Mouse (Mus musculus): Measurements from ENCODE around the gene BC004004. TPM values are rescaled to one million over a fixed set of nuclear protein-coding genes. Genes with fewer than 3 reads are reported as not detected.

The BC004004 gene
- 42.1 and 44.6 TPM in 2 replicates for polyA plus RNA-seq (2012; rRNA removed)

DNA sequence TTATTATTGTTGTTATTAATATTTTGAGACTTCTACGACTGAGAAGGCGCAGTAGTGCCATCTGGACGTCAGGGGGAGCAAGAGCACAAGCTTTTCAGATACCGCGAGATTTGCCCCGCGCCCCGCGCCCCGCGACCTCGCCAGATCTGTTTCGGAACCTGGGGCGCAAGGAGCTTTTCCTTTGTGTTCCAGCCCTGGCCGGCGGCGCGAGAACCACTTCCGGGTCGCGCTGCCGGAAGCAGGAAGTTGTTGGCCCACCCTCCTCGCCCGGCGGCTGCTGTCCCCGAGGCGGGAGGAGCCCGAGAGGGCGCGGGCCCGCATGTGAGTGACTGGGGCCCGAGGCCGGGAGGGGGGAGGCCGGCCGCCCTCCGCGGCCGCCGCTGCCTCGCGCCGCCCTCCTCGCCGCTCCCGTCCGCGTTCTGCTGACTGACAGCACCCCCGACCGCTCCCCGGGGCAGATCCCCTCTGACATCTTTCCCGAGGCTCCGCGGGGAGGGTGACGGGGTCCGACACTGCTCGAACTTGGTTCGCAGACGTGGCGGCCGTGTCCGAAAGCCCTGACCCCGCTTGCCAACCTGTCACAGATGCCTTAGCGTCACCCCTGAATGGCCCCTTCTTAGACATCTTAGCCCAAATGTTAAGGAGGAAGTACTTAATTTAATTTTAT is at the start of gene BC004004:
Gene BC004004 (plus strand): TSS at position 107 of the 667 bp plus-strand sequence.

DNA sequence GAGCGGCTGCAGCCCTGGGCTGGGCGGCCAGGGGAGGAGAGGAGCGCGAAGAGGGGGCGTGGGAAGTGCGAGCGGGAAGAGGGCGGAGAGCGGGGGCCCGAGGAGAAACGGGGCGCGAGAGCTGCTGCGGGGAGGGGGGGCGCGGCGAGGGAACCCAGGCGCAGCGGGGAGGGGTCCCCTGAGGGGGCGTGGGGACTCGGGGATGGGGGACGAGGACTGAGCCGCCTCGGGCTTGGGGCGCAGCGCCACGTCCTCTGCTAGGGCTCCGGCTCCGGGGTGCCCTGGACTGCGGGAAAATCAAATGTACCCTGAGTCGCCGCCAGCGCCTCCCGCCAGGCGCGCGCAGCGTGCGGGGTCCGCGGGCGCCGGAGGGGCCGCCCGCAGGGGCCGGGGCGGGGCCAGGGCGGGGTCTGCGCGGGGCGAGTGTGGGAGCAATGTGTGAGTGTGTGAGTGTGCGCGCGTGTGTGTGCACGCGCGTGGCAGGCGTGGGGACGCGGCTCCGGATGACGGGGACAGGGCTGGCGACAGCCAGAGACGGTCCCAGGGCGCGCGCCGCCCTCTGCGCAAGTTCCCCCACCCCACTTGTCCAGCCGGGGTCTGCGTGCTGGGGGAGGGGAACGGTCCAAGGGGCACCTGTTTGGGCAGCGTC is 30.7 kb upstream of the BC004004 start, which contains the start of gene Cpne5:
Gene Cpne5 (minus strand): TSS at position 396 of the 649 bp plus-strand sequence.

GRCm38 (mm10) chr17:29263840-29264633 is 4.6 kb upstream of the BC004004 start, which contains the start of gene Ppil1:
TSS of gene Ppil1 (minus strand) at chr17:29264186.

GRCm38 (mm10) chr17:29317380-29317779 is 48.8 kb downstream of the BC004004 start, which contains the start of gene Pi16:
TSS of gene Pi16 (plus strand) at chr17:29317680.

DNA sequence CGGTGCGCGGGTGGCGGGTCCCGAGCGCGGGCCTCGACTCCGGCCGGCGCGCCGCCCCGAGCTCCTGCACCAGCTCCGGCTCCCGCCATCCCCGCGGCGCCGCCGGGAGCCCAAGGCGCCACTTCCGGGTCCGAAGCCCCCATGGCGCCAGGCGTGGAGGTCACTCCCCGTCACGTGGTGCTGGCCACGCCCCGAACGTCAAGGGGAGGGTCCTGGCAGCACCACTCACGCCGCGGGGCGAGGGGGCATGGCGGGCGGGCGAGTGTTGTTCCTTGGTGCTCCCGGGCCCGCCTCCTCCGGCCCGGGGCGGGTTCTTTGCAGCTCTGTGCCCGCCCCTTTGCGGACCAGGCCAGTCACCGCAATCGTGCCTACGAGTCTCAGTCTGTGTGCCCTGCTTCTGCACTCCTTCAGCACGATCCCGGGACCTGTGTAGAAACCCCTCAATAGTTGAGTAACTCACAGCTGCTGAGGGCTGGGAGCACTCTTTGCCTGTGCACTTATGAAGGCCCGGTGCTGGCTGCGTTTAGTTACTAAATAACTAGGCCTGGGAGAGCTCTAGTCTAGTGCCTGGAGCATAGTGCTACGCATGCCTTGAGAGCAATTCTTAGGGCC is 79.2 kb downstream of the BC004004 start, which contains the start of gene Mtch1:
Gene Mtch1 (minus strand): TSS at position 290 of the 612 bp plus-strand sequence.

DNA sequence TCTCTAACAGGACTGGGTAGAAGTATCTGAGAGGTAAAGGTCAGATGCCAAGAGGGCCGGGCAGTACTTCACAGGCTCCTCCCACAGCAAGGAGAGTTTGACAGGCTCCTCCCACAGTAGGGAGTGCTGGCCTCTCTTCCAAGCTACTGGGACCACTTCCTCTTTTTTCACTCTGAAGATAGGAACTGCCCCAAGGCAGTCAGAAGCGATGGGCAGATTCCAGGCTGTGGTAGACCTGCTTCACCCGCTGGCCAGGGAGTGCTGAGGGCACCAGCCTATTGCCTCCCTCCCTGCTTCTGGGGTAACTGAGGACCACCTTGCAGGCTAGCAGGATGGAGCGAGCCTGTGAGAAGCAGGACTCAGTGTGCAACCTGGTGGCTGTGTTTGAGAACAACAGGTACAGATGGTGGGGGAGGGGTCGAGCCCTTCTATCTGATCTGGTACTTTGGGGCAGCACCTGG is 92.2 kb downstream of the BC004004 start, which contains the start of gene Fgd2:
Gene Fgd2 (plus strand): TSS at position 154 of the 461 bp plus-strand sequence.

Other genes starting within 250 kb of the BC004004 start
- gene Srsf3, start 236.2 kb upstream of the BC004004 start, polyA plus RNA-seq (2012; rRNA removed) = 538 and 581 TPM in 2 replicates
- gene Cdkn1a, start 177.8 kb upstream of the BC004004 start, polyA plus RNA-seq (2012; rRNA removed) = 16.1 and 17.5 TPM in 2 replicates
- gene Rab44, start 154.6 kb upstream of the BC004004 start, polyA plus RNA-seq (2012; rRNA removed) = 0.71 and 3.1 TPM in 2 replicates
- gene Cpne5, start 30.6 kb upstream of the BC004004 start, polyA plus RNA-seq (2012; rRNA removed) = 4.6 and 5.8 TPM in 2 replicates
- gene Ppil1, start 4.6 kb upstream of the BC004004 start, polyA plus RNA-seq (2012; rRNA removed) = 90.1 and 104 TPM in 2 replicates
- gene Pi16, start 48.9 kb downstream of the BC004004 start, polyA plus RNA-seq (2012; rRNA removed) = 1.6 TPM in 2 replicates
- gene Mtch1, start 79.1 kb downstream of the BC004004 start, polyA plus RNA-seq (2012; rRNA removed) = 445 and 478 TPM in 2 replicates
- 5.7 and 5.8 TPM in 2 replicates for gene Fgd2, start 92.1 kb downstream of the BC004004 start, polyA plus RNA-seq (2012; rRNA removed)
- 25.9 and 26.0 TPM in 2 replicates for gene Pim1, start 222.0 kb downstream of the BC004004 start, polyA plus RNA-seq (2012; rRNA removed)

All from central nervous system, embryonic 11.5 days (tissue).